Mouse (Mus musculus): ENCODE measurements around the gene Slc33a1. TPM values are rescaled to one million over a fixed set of nuclear protein-coding genes. Genes with fewer than 3 reads are reported as not detected.

The Slc33a1 gene
- 10 to 100 TPM in 1 of 2 experiments, 1 to 10 TPM in 1; 9.5 to 12.0 TPM for total RNA-seq (2021)
- long read RNA-seq, experiment 1, transcript Slc33a1-201 (6 exons, 3,150 nt), result major isoform, 14 of 16 reads
- long read RNA-seq, experiment 1, partial matches to known transcripts, result 0 of 16 reads
- long read RNA-seq, experiment 1, other reads (novel, unspliced or antisense), result 2 of 16 reads
- long read RNA-seq, experiment 2, transcript Slc33a1-201 (6 exons, 3,150 nt), result major isoform, 13 of 18 reads
- long read RNA-seq, experiment 2, partial matches to known transcripts, result 0 of 18 reads
- long read RNA-seq, experiment 2, other reads (novel, unspliced or antisense), result 5 of 18 reads

DNA sequence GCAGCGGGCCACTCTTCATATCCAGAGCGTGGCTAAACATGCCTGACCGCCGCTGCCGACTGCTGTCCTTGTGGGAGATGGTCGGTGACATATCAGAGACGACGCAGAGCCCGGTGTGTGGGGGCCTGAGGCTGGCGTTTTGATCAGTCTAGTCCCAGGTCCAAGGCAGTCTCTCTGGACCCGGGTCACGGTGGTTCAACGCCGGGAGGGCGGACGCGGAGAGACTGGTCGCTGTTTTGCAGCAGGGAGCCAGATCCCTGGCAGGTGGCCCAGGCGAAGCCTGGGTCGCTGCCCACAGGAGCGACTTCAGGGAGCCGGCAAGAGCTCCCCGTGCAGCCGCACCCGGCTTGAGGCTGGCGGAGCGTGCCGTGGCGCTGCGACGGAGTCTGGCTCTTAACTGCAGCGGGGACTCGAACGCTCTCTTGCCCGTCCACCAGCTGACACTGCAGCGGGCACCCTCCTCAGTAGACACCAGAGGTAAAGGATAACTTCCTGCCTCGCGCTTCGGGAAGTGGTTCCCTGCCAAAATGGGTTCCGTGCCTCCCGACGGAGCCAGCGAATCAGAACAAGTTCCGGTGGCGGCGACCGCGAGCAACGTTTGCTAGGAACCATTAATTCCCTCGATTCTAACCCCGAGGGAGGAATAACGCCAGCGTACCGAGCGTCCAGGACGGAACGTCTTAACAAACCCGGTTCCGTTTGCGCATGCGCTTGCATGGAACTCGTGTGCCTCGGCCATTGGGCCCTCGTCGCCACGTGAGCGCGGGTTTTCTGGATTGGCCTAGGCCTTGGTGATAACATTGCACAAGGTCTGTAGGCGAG is at the start of gene Slc33a1:
Slc33a1 (minus strand) TSS at position 669 of the 822 bp plus-strand sequence.
- peak; percentile 98 to 99 for DNase-seq
- intact Hi-C loops (cut with DNase I), result loop anchor here (5.0 kb wide), 1 partner anchor 37 kb away; the partner anchor contains the start of gene E130311K13Rik

GRCm38 (mm10) chr3:63988722-63989440 is 24.3 kb upstream of the Slc33a1 start:
- intact Hi-C loops (cut with DNase I), result no loop called here
- DNase-seq, result no peak

- DNase-seq, result no peak
Observed at GRCm38 (mm10) chr3:63986656-63987055, 22.1 kb upstream of the Slc33a1 start.

GRCm38 (mm10) chr3:63977895-63978294 is 13.3 kb upstream of the Slc33a1 start:
- intact Hi-C loops (cut with DNase I), result no loop called here

More at GRCm38 (mm10) chr3:63986656-63987055, 22.1 kb upstream of the Slc33a1 start:
- intact Hi-C loops (cut with DNase I), result no loop called here

GRCm38 (mm10) chr3:63975955-63976908 is 11.7 kb upstream of the Slc33a1 start, which contains the start of gene Gmps:
TSS of gene Gmps (plus strand) at chr3:63976106.
- intact Hi-C loops (cut with DNase I), result no loop called here
- peak; percentile 92 to 95 for DNase-seq

More at GRCm38 (mm10) chr3:63977895-63978294, 13.3 kb upstream of the Slc33a1 start:
- DNase-seq, result no peak

- DNase-seq, result no peak
- intact Hi-C loops (cut with DNase I), result no loop called here
Observed at GRCm38 (mm10) chr3:63965929-63966328, 1.4 kb upstream of the Slc33a1 start.

DNA sequence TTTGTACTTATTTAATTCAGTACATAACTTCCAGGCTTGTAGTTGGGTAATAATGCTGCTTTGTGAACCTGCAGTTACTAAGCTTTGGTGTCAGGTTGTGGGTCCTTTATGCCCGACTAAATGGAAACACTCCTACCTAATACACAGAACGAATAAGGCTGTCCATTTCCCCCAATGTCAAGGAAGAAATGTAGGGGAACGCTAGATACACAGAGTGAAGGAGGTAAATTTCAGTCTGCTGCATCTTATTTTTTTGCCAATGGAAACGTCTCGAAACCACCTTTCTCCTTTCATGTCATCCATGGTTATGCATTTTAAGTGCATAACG is 318 bp upstream of the Slc33a1 start:
- intact Hi-C loops (cut with DNase I), result loop anchor here (5.0 kb wide), 1 partner anchor 38 kb away; the partner anchor contains the start of gene E130311K13Rik
- DNase-seq, result no peak

GRCm38 (mm10) chr3:63963421-63964099 is 1.0 kb downstream of the Slc33a1 start:
- peak in 1 of 2 experiments; percentile 3 for DNase-seq
- intact Hi-C loops (cut with DNase I), result loop anchor here (5.0 kb wide), 1 partner anchor 36 kb away; the partner anchor contains the start of gene E130311K13Rik

- no peak for DNase-seq
- intact Hi-C loops (cut with DNase I), result no loop called here
Observed at GRCm38 (mm10) chr3:63949837-63950236, 14.7 kb downstream of the Slc33a1 start.

DNA sequence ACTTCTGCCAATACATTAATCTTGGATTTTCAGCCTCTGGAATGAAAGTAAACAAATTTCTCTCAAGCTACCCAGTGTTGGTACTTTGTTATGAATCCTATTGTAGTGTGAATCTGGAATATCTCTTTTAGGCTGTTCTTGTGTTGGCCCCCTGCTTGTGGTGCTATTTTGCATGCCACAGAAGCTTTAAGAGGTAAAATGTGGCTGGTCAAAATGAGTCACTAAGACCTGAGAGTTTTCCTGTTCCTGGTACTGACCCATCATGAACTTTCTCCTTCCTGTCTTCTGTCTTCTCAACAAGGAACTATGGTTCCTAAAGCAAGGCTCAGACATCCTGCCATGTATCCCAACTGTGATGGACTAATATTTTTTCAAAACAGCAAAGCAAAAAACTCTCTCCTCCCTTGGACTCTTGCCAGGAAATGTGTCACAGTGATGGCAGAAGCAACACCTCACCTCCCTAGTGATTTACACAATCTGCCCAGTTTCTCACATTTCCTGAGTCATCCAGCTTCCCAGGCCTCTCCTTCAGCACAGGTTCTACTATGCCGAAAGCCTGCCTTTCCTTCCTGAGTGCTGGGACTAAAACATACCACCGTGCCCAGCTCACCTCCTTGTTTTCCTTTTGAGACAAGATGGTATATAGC is 23.2 kb downstream of the Slc33a1 start:
- DNase-seq, result peak in 1 of 2 experiments; percentile 5
- intact Hi-C loops (cut with DNase I), result no loop called here

DNA sequence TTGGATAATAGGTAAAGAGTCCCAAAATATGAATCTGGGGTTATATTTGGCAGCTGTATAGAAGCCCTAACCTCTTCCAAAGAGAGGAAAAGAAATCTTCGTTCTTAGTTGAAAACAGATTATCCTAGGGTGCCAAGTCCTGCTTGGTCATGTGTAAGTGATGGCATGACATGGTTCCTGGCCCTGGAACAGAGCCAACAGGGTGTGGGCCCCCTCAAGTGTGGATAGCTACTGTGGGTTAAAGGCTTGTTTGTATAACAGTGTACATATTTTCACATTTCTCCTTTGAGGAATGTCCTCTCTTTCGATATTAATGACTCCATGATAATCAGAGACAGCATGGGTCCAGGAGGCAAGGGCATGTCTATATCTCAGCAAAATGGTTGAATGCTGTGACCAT is 25.6 kb downstream of the Slc33a1 start:
- no peak for DNase-seq
- intact Hi-C loops (cut with DNase I), result no loop called here

DNA sequence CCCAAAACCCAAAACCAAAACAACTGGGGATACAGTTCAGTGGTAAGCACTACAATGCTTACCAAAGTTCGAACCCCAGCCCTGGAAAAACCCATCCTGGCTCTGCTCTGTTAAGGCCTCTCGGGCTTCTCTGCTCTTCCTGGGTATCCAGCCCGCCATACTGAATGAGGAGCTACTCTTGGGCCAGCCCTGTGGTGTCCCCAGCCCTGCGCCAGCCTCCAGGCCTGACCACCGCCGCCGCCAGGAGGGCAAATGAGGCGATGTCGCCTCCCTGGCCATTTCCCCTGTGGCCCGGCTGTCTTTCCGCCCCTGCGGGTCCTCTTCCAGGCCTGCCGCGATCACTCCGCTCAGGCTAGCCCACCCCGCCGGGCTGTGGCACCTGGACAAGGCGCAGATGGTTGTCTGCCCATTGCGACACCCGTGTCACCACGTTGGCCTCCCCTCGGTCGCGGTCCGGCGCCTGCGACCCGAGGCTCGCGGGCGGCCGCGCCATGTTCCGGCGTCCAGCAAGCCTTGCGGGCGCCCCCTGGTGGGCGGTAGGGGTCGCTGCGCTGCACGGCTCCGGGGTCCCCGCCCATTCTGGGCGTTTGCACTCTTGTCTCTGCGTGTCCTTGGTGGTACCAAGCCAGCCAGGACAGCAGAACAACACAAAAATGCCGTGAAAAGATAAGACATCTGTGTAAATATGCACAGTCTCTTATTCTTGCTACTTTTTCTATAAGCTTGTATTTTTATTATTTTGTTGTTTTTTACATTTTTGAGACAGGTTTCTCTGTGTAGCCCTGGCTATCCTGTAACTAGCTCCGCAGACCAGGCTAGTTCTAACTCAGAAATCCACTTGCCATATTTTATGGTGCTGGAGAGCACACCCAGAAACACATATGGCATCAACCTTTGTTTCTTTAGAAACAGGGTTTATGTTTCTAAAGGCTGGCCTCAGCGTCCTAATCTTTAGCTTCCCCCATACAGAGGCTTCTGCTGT is 35.4 kb downstream of the Slc33a1 start, which contains the start of gene E130311K13Rik:
E130311K13Rik (minus strand) TSS at position 595 of the 982 bp plus-strand sequence.
- DNase-seq, result peak; percentile 93 to 97
- intact Hi-C loops (cut with DNase I), result loop anchor here (5.0 kb wide), 2 partner anchors 33 to 377 kb away; partner anchors contain the start of gene Slc33a1

DNA sequence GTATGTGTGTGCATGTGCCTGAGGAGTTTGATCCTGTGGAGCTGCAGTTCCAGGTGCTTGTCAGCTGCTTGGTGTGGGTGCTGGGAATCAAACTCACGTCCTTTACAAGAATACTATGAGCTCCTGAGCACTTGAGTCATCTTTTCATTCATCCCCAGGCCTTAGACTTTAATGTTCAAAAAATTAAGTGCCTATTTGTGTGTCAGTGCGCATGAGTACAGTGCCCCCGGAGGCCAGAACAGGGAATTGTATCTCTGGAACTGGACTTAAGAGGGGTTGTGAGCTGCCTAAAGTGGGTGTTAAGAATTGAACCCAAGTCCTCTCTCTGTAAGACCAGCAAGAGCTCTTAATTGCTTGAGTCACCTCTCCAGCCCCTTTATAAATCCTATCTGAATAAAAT is 44.9 kb downstream of the Slc33a1 start:
- DNase-seq, result peak in 1 of 2 experiments; percentile 14
- intact Hi-C loops (cut with DNase I), result no loop called here

DNA sequence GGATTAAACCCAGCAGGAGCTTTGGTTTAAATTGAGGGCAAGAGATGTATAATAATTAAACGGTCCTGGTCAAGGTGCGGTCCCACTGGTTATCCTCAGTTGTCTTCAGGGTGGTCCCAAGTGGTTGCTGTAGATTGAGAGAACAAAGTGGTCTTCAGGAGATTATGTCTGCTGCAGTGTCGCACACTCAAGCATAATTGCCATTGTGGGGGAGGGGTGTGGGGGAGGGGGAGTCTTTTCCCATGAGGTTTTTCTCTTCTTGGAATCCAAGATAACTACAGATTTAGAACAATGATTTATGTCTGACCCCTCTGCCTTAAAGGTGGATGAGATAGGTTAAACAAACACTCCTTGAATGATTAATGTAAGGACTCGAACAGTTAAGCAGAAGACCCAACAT is 54.3 kb downstream of the Slc33a1 start:
- DNase-seq, result no peak
- intact Hi-C loops (cut with DNase I), result no loop called here

GRCm38 (mm10) chr3:63905241-63905640 is 59.3 kb downstream of the Slc33a1 start:
- peak in 1 of 2 experiments; percentile 7 for DNase-seq
- intact Hi-C loops (cut with DNase I), result no loop called here

GRCm38 (mm10) chr3:63904157-63904556 is 60.4 kb downstream of the Slc33a1 start:
- no peak for DNase-seq
- intact Hi-C loops (cut with DNase I), result no loop called here

DNA sequence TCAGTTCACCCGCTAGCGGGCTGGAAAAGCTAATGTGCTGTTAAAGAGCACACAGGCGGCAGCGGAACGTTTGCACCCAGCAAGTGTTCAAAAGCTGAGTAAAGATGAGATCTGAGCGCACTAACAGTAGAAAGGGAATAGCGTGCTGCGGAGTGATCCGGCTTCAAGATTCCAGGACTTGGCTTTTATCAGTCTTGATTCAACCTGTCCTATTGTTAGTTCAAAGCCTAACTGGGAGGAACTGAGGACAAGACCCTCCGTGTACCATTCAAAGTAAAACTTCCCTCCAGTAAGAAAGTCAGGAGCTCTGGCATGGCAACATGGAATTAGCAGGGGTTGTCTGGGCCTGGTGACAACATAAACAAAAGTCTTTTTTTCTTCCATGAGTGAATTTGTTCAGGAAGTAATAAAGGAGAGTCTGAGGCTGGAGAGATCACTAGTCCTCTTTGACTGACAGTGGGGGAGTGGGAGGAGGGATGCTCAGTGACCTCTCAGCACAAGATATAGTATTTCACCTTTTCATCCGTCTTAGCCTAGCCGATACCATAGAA is 64.5 kb downstream of the Slc33a1 start:
- intact Hi-C loops (cut with DNase I), result no loop called here
- DNase-seq, result no peak

Data from heart, postnatal 14 days (tissue).